Mouse (Mus musculus) embryo, embryonic 10 days (tissue): ENCODE data around the gene Uhrf1.
"Not testable (repeated sequence)": the region's sequence is repeated elsewhere in the genome, so short reads cannot be mapped to it uniquely, and the experiment has no call there.

Source experiments
- DNase-seq: peaks from one replicate; pipeline ENCODE4 v3.0.0-alpha.2; 2015; ENCODE audit warnings: low spot score

Uhrf1 gene

GRCm38 (mm10) chr17:56303160-56303846, at the start of gene Uhrf1:
Uhrf1 (plus strand) TSS chr17:56303321.
- DNase-seq: peak; percentile 94

GRCm38 (mm10) chr17:56254695-56255094, 48.4 kb upstream of the Uhrf1 start:
- DNase-seq: no peak

- peak; percentile 45 for DNase-seq
These were observed 47.7 kb upstream of the Uhrf1 start for GRCm38 (mm10) chr17:56255429-56255828.

- DNase-seq: peak; percentile 99
These were observed 47.3 kb upstream of the Uhrf1 start for GRCm38 (mm10) chr17:56255863-56256238.

- DNase-seq: peak; percentile 98
These were observed 46.8 kb upstream of the Uhrf1 start, which contains the start of gene Fem1a for GRCm38 (mm10) chr17:56256239-56256881. Fem1a (plus strand) TSS chr17:56256810.

GRCm38 (mm10) chr17:56257181-56257894, 45.8 kb upstream of the Uhrf1 start:
- no peak for DNase-seq

- not testable (repeated sequence) for DNase-seq
These were observed 44.9 kb upstream of the Uhrf1 start for GRCm38 (mm10) chr17:56258269-56258668.

GRCm38 (mm10) chr17:56258812-56259211, 44.3 kb upstream of the Uhrf1 start:
- not testable (repeated sequence) for DNase-seq

- DNase-seq: no peak
These were observed 43.7 kb upstream of the Uhrf1 start for GRCm38 (mm10) chr17:56259301-56260037.

GRCm38 (mm10) chr17:56261166-56261565, 42.0 kb upstream of the Uhrf1 start:
- DNase-seq: no peak

GRCm38 (mm10) chr17:56262645-56263094, 40.5 kb upstream of the Uhrf1 start:
- no peak for DNase-seq

GRCm38 (mm10) chr17:56264020-56264419, 39.1 kb upstream of the Uhrf1 start:
- DNase-seq: peak; percentile 88

- no peak for DNase-seq
These were observed 38.1 kb upstream of the Uhrf1 start for GRCm38 (mm10) chr17:56265011-56265410.

GRCm38 (mm10) chr17:56265869-56266268, 37.3 kb upstream of the Uhrf1 start:
- DNase-seq: no peak

GRCm38 (mm10) chr17:56266271-56266670, 36.9 kb upstream of the Uhrf1 start:
- no peak for DNase-seq

- DNase-seq: peak; percentile 85
These were observed 33.9 kb upstream of the Uhrf1 start for GRCm38 (mm10) chr17:56269153-56269630.

GRCm38 (mm10) chr17:56269741-56270140, 33.4 kb upstream of the Uhrf1 start:
- no peak for DNase-seq

GRCm38 (mm10) chr17:56271609-56272253, 31.4 kb upstream of the Uhrf1 start:
- no peak for DNase-seq

GRCm38 (mm10) chr17:56272644-56273043, 30.5 kb upstream of the Uhrf1 start:
- DNase-seq: no peak

- no peak for DNase-seq
These were observed 29.6 kb upstream of the Uhrf1 start for GRCm38 (mm10) chr17:56273482-56273881.

GRCm38 (mm10) chr17:56273986-56274385, 29.1 kb upstream of the Uhrf1 start:
- DNase-seq: no peak
